Mouse (Mus musculus): ENCODE data around the gene Olfr221.
A peak's percentile ranks its signal among the peaks of the same experiment; 100 is the strongest.

- peak; percentile 10; the same call in 1 of the 2 replicates for TF ChIP-seq CTCF (IDR thresholded peaks at IDR 0.05; ENCODE audit: extremely low read depth, insufficient read depth, insufficient read length, insufficient replicate concordance)
- no peak for TF ChIP-seq POLR2A (IDR thresholded peaks at IDR 0.05; ENCODE audit: low read depth, low read length)
These were observed 23.1 kb downstream of the Olfr221 start for GRCm38 (mm10) chr14:52019051-52019589.

Measured in spleen, adult 2 months (tissue).